Mouse (Mus musculus): ENCODE data around the gene Map7.

Gene Map7

DNA sequence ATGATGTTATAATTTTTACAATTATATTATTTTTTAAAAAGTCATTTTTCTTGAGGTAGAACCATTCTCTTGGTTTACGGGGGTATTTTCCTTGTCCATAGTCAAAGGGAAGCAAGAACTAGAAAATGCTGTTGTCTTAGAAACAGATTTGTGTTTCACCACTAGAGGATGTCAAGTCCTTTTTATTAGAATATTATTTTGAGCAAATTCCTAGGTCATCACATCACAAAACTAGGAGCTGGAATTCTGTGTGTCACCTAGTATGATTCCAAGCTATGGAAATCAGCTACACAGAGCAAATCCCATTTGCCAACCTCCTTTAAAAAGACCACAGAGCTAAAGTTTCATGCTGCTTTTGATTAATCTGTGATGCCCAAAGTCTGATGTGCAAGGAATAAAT lies 3.9 kb downstream of the Map7 start:
- DNase-seq (ENCODE audit: low spot score in 2 of 2) = no peak

DNA sequence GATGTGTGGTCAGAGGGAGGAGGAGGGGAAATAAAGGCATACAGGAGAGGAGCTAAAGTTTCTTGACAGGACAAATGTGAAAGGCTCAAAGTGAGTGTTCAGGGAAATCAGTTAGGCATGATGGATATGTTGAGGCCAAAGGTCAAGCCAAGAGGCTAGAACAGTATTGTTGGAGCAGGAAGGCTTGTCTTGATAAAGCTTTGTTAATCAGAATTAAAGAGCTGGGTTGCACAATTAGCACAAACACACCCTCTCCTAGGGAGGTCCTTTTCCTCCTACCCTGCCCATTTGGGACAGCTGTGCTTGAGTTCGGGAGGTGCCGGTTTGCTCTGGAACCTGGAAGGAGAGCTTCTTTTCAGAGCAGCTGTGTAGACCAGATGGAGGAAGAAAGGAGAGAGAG lies 5.2 kb downstream of the Map7 start:
- DNase-seq (ENCODE audit: low spot score in 2 of 2) = no peak

DNA sequence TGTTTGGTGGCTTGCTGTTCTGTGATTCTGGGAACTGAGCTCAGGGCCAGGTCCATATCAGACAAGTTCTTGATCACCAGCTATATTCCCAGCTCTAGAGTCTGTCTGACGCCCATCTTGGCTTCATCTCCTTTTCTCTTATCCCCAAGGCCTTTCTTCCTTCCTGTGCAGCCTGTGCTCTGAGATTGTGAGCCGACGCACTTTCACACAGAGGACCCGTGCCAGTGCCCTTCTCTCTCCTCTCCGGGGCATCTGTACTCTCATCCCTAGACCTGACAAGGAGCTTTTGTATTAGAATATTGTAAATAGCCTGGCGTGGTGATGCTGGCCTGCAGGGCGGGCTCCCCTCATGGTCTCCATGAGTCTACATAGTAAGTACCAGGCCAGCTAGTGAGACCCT lies 7.1 kb downstream of the Map7 start:
- DNase-seq (ENCODE audit: low spot score in 2 of 2) = no peak

DNA sequence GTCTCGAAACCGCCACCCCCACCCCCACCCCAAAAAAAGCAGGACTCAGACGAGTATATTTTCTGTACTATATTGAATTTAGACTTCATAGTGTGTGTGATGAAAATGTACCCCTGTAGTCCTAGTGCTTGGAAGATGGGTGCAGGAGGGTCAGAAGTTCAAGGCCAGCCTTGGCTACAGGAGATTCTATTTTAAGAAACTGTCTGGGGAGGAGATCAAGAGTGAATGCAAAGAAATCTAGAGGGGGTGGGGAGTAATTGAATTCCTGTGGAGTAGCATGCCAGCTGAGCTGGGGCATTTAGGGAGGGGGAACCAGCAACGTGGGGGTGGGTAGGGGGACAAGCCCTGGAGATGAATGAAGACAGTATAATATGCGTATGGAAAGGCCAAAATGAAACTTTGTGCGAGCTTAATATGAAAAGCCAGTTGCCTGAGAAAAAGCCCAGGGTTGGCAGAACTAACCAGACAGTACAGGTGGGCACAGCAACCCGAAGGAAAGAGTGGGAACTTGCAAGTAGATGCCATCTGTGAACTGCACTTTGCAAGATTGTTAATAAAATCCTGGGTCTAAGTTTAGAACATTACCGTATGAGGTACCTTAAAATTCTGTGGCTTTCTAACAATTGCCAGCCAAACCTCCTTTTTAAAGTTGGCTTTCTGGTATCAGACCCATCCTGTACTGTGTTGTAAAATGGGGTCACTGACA lies 8.9 kb downstream of the Map7 start:
- no peak for DNase-seq (ENCODE audit: low spot score in 2 of 2)

DNA sequence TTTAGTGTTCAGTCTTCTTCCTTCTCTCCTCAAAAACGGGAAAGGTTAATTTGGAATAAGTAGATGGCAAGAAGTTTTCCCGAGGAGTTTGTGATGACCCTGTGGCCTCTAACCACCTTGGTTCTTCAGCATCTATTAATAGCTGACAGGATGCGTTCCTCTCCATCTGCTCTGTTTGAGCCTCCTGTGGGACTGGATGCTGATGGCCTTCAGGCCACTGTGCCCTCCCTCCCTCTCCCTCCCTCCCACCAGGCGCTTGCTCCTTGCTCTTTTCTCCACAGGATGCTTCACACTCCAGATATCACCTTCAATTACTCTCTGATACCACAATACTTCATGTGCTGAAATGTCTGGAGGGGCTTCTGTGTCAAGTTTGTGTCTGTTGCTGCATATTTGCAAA lies 10.5 kb downstream of the Map7 start:
- no peak for DNase-seq (ENCODE audit: low spot score in 2 of 2)

DNA sequence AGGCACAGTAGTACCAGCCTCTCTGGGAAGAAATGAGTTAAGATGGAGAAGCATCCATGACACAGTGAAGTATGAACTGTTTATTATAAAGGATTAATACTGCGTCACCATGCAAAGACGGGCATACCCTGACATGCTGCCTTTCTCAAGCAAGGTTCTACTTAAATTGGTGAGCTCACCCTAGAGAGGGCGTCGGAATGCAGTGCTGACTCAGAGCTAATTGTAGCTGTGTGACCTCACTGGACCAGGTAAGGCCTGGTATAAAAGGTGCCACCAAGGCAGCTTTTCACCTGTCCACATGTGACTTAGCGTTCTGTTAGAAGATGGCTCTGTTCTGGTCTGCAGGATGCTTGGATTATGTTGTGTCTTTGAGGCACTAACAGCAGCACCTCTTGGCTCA lies 11.0 kb downstream of the Map7 start:
- DNase-seq (ENCODE audit: low spot score in 2 of 2) = no peak

DNA sequence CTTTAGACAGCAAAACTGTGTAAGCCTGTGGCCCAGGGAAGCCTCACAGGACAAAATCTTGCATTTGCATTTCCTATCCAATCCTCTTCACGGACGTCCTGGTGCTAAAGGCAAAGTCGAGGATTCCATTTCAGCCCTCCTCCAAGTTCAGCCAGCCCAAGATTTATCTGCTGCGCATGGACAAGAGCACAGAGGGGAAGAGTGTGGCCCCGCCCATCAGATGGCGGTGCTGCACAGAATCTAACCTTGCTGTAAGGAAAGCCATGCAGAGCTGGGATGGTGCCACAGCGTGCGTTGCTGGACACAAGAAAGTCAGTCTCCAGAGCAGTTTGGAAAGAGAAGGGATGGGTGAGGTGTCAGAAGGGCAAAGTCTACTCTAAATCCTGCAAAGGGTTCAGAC lies 12.6 kb downstream of the Map7 start:
- DNase-seq (ENCODE audit: low spot score in 2 of 2) = no peak

DNA sequence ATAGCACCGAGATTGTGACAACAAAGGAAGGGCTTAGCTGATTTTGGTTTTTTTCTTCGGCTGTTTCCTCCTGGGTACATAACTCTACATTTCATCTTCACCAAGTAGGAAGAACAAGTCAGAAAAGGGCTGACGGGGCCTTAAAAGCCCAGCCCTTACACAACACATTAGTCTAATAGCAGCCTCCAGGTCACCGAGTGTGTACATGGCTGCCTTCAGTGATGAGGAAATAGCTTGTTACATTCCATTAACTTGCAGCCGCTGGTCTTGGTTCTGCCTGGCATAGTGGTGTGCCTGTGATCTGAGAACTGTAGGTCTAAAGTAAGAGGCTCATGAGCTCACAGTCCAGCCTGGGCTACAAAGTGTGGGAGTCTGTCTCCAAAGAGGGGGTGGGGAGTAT lies 16.5 kb downstream of the Map7 start:
- no peak for DNase-seq (ENCODE audit: low spot score in 2 of 2)

DNA sequence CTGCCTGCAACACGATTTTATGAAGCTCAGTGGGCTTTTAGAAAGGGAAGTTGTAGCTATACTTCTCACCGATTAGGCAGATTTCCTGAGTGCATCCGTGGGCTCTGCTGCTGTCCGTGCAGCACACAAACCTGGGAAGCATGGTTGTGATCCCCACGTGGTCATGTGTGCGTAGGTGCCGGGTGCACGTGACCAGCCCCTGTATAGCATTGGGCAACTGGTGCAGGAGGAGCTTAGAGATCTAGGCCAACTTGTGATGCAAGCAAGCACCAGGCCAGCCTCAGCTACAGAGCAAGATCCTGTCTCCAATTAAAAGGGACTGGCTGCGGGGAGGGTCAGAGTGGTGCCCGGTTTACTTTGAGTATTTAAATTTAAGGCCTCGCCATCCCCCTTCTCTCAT lies 18.5 kb downstream of the Map7 start:
- no peak for DNase-seq (ENCODE audit: low spot score in 2 of 2)

DNA sequence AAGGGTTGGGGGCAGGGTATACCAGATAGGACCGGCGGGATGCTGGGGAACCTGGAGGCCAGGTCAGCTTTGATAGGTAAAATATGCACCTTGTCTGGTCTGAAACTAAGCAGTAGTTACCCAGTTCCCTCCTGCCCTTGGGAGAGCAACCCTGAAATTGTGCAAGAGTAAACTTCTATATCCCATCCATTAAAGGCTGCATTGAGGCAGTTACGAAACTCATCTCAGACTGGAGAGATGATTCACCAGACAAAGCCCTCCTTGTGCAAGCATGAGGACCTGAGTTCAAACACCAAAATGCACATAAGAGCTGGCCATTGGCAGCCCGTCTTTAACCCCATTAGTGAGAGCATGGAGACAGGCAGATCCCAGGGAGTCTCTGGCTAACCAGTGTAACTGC lies 19.2 kb downstream of the Map7 start:
- DNase-seq (ENCODE audit: low spot score in 2 of 2) = no peak

DNA sequence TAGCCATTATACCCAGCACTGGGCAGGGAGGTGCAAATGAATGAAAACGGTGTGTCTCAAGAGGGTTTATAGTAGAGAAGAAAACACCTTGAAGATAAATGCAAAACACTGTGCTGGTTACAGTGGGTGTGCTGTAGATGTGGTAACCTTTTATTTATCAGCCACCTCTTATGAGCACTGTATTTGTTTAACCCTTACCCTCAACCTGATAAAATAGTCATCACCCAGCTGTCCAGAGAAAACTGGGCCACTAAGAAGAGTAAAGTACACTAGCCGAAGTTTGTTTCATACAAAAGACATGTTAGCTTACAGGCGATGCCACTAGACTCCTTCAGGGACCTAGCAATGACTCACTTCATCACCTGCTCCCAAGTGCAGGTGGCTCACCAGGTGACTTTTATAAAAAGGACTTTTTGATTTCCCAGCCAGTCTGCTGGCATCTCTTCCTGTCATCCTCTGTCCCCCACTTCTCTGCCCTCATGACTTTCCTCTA lies 21.0 kb downstream of the Map7 start:
- DNase-seq (ENCODE audit: low spot score in 2 of 2) = no peak

DNA sequence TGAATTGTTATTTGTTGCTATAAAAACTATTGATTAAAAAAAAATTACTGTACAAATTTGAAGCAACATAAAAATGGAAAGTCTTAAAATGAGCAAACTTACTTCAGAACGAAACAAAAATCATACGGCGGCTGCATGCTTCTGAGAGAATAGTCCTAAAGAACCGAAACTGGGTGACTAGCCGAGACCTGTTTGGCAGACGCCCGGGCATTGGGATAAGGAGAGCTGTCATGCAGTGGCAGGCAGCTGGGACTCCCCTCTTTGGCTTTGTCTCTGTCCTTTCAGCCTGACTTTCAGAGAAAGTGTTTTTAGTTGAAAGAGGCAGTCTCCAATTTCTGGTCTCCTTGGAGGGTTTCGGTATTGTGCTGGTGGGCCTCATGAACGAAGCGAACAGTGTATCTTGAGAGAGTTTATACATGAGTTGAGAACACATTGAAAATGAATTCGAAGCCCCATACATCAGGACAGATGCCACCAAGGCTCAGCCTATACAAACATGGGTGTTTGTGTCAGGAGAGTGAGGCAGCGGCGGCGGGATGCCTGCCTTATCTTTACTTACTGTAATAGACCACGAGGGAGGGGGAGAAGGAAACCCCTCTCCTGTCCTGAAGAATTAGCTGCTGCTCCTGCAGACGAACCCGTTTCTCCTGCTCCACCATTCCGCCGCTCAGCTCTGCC lies 21.8 kb downstream of the Map7 start:
- no peak for DNase-seq (ENCODE audit: low spot score in 2 of 2)

DNA sequence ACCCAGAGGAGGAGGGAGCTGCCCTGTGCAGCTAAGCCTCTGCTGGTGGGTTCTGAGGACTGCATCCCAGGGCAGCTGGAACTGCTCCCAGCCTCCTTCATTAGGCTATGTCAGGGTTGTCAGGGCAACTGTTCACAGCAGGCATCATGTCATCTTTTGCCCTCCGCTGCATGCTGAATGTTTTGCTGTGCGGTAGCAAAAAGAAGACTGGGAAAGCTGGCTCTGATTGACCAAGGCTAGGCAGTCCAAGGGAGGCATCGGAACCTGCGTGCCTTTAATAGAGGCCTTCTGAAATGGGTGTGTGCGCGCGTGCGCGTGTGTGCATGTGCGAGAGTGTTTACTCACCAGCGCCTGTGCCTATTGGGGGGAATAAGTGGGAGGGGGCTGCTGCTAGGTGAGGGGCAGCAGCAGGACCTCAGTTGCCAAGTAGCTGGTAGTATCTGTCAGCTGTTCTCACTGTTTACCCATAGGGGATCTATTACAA lies 22.4 kb downstream of the Map7 start:
- DNase-seq (ENCODE audit: low spot score in 2 of 2) = peak in 1 of 2 experiments; percentile 32

DNA sequence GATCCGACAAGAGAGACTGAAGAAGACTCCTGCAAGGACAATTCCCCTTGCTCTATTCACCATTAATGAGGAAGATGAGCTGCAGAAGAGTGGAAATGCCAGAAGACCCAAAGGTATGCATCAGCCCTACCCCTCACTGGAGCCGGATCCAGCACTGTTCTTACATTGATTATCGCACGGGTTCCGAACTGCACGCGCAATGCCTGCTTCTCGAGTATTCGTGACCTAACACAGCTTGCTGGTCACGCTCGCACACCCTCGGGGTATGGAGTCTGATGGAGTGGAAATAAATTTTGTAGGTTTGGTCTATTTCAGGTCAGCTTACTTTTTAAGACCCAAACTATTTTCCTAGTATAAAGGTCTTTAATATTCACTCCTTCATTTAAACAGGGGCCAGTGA lies 22.9 kb downstream of the Map7 start:
- no peak for DNase-seq (ENCODE audit: low spot score in 2 of 2)

DNA sequence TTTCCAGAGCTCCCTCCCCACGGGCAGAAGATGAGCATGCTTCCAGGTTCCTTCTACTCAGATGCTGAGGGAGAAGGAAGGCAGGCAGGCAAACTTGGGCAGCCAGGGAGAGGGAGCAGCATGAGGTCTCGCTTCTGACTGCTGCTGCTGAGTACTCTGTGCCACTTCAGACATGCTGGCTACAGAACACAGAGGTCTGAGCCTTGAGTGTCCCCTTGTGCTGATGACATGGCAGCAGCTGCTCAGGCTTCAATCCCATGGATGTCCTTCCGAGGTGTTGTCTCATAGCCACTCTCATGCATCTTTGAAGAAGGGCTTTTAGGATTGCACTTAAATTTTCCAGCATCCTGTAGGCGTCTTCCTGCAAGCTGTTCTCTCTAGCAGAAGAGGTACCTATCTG lies 23.5 kb downstream of the Map7 start:
- no peak for DNase-seq (ENCODE audit: low spot score in 2 of 2)

DNA sequence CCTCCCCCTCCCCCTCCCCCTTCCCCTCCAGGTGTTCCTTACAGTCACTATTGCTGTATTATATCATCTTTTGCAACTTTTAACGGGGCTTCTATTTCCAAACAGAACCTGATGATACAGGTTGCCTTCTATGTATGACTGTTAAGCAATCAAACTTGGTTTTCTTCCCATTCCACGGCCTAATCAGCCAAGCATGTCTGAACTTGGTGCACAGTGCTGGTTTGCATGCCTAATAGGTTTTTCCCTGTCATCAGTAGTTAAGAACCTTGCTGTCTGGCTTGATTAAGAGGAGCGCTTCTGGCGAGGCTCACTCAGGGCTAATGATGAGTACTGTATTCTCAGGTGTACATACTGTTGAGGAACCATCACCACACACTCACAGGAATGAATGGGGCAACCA lies 25.5 kb downstream of the Map7 start:
- DNase-seq (ENCODE audit: low spot score in 2 of 2) = no peak

DNA sequence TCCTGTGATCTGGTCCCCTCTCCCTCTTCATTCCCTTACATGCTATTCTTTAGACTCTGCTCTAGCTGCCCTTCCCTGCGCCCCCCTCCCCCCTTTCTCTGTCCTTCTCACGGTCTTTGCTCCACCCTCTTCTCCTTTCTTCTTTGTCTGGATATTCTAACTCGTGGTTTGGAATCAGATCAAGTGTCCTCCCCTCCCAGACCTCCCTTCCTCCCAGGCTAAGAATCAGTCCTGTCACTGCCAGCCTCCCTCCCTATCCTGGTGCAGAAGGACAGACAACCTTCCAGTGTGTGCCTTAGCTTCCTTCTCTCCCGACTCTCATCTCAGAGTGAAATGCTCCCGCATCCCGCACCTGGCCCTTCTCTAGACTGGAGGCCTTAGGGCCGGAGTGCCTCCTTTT lies 27.8 kb downstream of the Map7 start:
- DNase-seq (ENCODE audit: low spot score in 2 of 2) = no peak

DNA sequence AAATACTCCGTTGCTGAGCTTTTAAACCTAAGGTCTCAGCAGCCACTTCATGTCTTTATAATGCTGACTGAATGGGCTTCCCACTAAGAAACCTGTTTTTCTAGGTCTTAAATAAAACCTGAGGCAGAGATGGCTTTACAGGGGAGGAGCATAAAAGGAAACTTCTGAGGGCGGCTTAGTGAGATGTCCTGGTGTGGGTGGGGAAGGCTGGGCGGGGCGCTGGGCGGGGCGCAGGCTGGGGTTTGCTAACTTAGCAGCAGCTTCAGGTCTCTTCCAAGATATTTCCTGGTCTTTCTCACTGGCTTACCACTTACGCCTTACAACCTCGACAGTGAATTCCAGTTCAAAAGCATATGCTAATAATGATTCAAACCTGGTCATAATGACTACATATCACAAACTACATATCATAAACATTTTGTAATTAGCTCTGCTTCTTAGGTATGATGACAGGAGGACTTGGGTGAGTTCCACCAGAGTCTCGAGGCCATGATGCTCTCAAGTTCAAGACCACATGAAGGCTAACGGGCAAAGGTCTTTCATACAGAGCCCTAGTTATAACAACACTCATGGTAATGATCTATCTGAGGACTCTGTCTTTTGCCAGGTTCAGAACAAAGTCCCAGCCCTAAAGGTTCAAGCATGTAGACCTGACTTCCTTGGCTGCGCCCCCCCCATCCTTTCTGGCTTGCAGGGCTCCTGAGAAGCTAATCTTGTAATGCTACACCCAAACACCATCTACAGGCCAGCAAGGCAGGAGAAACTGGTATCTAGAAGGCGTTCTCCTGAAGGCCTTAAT lies 30.7 kb downstream of the Map7 start:
- no peak for DNase-seq (ENCODE audit: low spot score in 2 of 2)

DNA sequence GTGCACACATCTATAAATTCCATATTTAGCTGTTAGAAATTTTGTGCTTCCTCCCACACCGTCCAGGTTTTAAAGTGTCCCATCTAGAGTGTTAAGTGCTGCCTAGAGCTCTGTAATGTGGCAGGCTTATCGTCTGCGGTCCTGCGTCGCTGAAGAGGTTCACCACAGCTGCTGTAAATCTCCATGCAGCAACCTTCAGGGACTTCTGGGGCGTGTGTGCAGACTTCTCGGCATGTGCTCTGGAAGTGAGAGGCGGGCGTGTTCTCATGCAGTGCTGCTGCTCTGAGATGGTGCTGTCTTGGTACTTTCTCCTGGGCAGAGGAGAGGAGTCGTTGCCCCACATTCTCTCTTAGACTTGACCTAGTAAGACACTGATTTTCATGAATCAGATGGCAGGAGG lies 32.9 kb downstream of the Map7 start:
- no peak for DNase-seq (ENCODE audit: low spot score in 2 of 2)

DNA sequence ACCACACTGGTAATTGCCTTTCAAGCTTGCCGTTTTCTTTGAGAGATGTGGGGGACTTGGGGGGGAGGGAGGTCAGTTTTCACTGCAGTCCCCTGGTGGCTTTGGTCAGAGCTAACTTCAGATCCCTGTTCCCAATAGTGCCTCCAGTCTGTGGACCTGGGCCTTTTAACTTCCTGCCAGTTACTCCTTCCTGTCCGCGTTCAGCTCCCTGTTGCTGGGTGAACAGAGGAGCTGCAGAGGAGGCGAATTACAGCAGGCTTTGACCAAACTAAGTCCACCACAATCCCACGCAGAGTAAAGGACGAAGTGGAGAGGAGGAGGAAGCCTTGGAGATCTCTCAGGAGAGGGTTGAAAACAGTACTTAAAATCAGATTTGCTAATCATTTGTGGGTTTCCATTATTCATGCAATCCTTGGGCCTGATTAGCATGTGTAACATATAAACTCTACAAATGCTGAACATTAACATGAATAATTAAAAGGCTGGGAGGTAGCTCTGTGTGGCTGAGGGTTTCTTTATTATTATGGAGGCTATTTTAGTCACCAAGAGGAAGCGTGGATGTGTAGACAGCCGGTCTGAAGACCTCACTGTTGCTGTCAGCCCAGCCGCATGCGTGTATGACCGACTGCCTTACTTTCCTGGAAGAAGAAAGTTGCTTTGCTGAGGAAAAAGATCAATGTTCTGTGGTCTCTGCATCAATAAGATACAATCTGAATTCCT lies 33.6 kb downstream of the Map7 start:
- no peak for DNase-seq (ENCODE audit: low spot score in 2 of 2)

DNA sequence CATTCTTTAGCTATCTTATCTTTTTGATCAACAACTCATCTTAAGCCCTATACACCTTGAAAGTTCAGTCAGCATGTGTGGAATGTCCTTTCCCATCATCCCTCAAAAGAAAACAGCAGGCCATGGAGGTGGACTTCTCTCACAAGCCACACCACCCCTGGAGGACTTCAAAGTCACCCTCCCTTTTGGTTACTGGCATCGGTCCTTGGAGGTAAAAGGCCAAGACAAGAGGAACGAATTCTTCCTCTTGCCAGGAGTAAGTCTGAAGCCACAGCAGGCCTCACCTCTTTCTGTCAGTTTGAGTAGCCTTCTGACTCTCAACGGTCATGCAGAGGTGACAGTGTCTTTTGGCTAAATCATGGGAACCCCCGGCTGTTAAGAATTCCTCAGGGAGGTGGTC lies 36.1 kb downstream of the Map7 start:
- DNase-seq (ENCODE audit: low spot score in 2 of 2) = no peak

DNA sequence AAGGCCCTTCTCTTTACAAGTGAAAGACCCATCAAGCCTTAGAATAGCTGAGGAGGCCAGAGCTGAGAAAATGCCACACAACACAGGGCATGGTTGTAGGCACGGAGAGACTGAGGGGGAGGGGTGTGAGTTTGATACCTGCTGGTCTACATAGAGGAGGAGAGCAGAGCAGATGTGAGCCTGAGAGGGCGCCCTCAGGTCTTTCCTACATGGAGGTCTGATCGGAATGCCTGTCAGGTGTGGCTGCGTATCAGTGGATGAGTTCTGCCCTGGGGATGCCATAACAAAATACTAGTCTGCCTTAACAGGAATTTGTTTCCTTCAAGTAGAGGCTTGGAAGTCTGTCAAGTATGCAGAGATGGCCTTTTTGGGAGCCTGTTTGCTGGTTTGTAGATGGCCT lies 37.0 kb downstream of the Map7 start:
- no peak for DNase-seq (ENCODE audit: low spot score in 2 of 2)
